Mouse (Mus musculus) cerebellum, postnatal 36 days (tissue): ENCODE results near the gene Spata31d1d.
"Not testable (repeated sequence)": the region's sequence is repeated elsewhere in the genome, so short reads cannot be mapped to it uniquely, and the experiment has no call there.

Experiments used
- DNase-seq, 2 experiments: peaks; one replicate each; pipeline ENCODE4 v3.0.0; 2021 to 2022; ENCODE audit warnings: mixed read lengths in 2 of 2

The Spata31d1d gene

DNA sequence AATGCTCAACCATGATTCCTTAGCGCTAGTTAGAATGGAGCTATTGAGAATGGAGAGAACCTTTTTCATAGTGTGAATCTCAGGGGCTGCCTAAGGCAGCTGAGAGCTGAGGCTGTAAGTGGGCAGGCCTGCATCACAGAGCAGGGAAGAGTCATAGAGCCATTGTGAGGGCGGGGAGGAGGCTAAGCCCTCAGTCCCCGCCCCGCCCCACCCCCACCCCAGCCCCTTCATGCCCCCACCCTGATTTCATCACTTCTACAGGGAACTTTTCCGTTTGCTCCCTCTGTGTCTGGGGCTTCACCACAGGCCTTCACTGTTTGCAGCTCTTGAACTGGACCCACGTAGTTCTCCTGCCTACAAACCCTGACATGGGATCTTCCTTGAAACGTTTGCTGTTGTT, at the start of gene Spata31d1d:
TSS of gene Spata31d1d (minus strand) at position 101 of the 400 bp plus-strand sequence.
- DNase-seq = no peak

GRCm38 (mm10) chr13:59779744-59780264, 48.3 kb upstream of the Spata31d1d start:
- not testable (repeated sequence) for DNase-seq

- no peak for DNase-seq
Measured at GRCm38 (mm10) chr13:59779213-59779612, 47.7 kb upstream of the Spata31d1d start.

DNA sequence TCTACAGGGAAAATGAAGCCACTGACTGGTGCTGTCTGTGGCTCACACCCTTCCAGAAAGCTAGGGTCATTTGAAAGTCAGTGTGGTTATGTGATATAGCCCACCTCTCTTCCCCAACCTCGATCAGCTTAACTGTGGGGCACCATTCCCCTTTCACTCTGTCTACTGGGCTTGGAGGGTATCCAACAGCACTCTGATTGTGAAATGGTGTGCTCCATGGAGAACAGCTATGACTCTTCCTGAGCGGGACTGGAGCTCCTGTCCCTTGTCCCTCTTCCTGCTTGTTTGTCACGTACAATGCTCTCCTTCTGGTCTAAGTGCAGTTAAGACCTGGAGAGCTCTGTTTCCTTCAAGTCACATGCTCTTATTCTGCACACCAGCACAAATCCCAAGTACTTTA, 43.6 kb upstream of the Spata31d1d start:
- no peak for DNase-seq

GRCm38 (mm10) chr13:59771257-59771656, 39.7 kb upstream of the Spata31d1d start:
- DNase-seq = peak; percentile 38 to 43

DNA sequence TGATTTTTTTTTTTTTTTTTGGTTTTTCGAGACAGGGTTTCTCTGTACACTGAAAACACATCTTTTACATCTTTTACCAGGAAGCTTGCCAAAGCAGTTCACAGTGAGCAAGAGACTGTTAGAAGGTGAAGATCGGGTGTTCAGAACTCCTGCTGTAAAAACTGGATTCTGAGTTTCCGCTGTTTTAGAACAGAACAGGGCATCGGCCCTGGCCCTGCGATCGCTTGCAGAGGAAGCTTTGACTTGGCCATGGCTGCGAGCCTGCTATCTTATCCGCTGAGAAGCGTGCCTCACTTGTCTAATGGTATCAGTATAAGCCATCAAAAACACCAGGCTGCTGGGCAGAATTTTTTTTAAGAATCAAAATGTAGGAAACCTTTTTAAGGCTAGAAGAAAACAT, 39.3 kb upstream of the Spata31d1d start:
- peak in 1 of 2 experiments; percentile 21 for DNase-seq

- peak; percentile 73 to 80 for DNase-seq
Measured at GRCm38 (mm10) chr13:59770164-59770562, 38.6 kb upstream of the Spata31d1d start.

DNA sequence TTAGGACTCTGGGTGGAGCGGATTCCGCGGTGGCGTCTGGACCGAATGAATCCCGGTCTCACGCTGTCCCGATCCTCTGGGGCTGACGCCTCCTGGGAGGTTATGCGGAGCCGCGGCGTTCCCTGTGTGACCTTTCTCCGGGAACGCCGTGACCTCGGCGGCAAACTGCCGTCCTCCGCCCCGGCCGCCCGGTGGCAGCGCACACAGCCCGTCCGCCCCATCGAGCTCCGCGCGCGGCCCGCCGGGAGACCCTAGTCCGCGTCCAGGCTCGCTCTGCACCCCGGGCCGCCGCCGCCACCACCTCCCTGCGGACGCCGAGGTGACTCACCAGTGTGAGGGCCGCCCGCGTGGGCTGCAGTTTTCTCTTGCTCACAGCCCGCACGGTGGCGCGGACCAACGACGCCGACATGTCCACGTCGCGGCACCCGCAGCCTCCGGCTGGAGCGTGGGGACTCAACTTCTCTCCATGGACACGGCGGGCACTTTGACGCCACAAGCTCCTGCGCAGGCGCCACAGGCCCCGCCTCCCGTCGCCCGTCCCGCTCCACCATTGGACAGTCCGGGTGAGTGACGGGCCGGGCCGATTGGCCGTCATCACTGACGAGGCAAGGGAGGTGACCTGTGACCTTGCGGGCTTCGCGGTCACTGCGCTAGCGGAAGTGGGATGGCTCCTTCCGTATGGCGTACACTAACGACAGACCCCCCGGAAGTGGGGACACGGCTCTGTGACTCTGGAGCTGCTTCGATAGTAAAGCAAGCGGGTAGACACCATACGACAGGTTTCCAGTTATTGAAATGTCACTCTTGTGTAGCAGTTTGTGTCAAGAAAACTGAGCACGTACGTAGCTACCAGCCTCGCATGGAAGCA, 38.0 kb upstream of the Spata31d1d start, which contains the start of gene Isca1:
TSS of gene Isca1 (minus strand) at position 515 of the 868 bp plus-strand sequence.
- DNase-seq = peak; percentile 99

DNA sequence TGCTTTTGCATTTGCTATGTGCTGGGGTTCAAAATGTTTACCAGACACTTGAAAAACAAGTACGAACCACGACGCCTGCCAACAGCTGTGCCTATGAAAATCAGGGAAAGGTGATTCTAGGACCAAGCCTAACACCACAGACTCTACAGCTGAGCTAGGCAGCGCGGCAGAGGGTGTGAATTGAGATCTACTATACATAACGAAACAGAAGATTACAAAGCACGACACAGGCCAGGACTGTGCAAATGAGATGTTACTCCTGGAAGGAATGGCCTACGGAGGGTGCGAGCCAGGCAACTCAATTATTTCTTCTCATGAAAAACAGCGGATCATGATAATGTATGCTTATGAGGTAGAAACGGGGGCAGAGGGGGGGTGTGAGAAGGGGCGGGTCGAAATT, 37.0 kb upstream of the Spata31d1d start:
- DNase-seq = no peak

- DNase-seq = no peak
Measured at GRCm38 (mm10) chr13:59766786-59767515, 35.4 kb upstream of the Spata31d1d start.

DNA sequence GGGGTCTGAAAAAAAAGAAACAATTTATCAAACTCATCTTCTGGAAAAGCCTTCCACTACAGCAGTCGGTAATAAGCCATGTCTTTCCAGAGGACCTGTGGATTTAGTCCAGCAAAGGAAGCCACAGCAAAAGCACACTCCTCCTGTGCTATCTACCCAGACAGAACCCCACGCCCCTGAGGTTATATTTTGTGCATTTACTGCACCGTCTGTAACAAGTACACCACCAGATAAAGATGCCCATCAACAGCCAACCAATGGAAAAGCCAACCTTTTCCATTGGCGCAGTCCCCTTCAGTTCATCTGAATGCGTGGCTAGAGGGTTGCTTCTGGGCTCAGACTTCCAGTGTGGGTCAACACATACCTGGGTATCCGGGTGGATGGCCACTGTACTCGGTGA, 31.2 kb upstream of the Spata31d1d start:
- DNase-seq = no peak

- DNase-seq = no peak
Measured at GRCm38 (mm10) chr13:59756906-59757305, 25.4 kb upstream of the Spata31d1d start.

DNA sequence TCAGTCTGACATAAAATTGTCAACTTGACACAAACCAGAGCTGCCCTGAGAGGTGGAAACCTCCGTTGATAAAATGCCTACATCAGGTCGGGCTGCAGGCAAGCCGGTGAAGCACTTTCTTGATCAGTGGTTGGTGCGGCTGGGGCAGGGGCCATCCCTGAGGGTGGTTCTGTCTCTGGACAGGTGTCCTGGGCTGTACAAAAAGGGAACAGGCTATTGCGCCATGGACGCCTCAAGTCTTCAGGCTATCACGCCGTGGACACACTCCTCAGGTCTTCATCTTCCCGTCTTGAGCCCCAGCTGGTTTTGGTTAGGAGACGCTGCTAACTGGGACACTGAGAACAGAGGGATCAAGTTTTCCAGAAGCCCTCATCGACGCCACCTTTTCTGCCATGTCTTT, 18.8 kb upstream of the Spata31d1d start:
- no peak for DNase-seq

DNA sequence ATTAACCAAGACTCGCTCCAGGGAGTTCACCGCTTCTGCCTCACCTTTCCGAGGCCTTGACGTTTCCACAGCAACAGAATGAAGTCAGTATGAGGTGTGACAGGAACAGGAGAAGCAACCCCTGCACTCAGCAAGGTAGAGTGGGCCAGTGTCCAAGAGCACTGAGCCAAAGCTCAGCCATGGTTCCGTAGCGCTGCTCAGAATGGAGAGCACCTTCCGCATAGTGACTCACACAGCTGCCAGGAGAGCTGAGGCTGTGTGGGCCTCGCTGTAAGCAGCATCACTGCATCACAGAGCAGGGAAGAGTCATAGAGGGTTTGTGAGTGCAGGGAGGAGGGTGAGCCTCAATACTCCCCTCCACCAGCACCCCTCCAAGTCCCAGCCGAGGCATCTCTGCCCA, 15.2 kb upstream of the Spata31d1d start, which contains the start of gene 1700014D04Rik:
TSS of gene 1700014D04Rik (minus strand) at position 42 of the 400 bp plus-strand sequence.
- DNase-seq = no peak

GRCm38 (mm10) chr13:59746164-59746563, 14.6 kb upstream of the Spata31d1d start:
- DNase-seq = no peak

- DNase-seq = no peak
Measured at GRCm38 (mm10) chr13:59745462-59745861, 13.9 kb upstream of the Spata31d1d start.

DNA sequence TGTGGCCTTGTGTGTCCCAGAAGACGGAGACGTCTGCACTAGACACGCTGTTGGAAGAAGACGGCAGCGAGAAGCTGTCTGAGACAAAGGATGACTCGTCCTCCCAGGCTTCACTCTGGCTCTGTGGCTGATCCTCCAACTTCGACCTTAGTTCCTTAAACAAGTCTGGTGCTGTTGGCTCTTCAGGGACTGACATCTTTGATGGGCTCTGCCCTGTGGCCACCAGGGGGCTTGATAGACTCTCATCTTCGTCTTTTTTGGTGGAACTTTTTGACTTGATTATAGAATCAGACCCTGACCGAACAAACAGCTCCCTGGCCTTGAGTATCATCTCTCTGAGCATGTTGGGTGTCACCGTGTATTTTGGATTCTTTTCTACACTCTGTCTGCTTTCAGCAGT, 10.1 kb upstream of the Spata31d1d start:
- no peak for DNase-seq

GRCm38 (mm10) chr13:59741096-59741495, 9.5 kb upstream of the Spata31d1d start:
- no peak for DNase-seq

DNA sequence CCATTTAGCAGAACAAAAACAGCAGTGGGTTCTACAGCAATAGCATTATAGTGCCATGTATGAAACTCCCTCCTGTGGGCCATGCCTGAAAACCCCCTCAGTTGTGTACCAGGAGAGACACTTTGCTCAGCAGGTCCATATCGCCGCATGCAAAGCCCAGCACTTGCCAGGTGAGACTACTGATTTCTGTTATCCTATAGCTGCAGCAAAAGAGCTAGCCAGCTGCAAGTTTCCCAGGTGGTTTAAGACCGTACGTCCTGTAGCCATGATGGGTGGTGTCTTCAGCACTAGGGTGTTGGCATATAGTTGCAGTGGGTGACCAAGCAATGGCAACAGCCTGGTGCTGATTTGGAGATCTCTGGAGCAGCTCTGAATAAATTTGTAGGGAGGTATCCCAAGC, 7.8 kb upstream of the Spata31d1d start:
- DNase-seq = no peak

DNA sequence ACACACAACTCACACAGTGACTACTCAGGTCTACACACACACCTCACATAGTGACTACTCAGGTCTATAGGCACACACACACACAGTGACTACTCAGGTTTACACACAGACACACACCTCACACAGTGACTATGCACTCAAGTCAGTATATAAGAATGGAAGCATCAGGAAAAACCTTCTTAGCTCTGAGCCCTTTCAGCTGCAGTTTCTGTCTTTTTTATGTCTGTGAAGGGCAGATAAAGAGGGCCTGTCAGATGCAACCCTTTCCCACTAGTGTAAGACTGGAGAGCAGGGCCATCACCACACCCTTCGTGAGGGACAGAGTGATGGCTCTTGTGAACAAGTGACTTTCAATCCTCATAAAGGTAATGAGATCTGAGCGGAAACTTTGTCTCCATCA, 6.9 kb upstream of the Spata31d1d start:
- DNase-seq = no peak

- no peak for DNase-seq
Measured at GRCm38 (mm10) chr13:59735190-59735589, 3.6 kb upstream of the Spata31d1d start.

GRCm38 (mm10) chr13:59734347-59734746, 2.8 kb upstream of the Spata31d1d start:
- not testable (repeated sequence) for DNase-seq

DNA sequence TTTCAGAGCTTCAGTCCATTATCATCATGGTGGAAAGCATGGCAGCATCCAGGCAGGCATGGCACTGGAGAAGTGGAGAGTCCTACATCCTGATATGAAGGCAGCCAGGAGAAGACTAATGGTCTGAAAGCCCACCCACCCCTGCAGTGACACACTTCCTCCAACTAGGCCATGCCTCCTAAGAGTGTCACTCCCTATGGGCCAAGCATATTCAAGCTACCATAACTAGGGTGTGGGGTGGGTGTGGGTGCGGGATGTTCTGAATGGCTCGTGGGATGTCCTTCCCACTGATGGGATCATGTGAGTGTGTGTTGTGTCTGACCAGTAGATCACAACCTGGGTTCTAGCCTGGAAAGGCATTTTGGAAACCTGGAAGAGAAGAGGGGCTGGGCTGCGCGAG, 2.4 kb upstream of the Spata31d1d start:
- no peak for DNase-seq
